Mouse (Mus musculus) megakaryocyte, embryonic 14.5 days (primary cell): ENCODE data around the gene Grap.

Experiments used
- FLI1 ChIP-seq: IDR thresholded peaks from 2 replicates; pipeline ENCODE4 v1.6.1; 2012; ENCODE audit warnings: low read length, inconsistent platforms, mixed read lengths
- GATA1 ChIP-seq: IDR thresholded peaks from 3 replicates; pipeline ENCODE4 v1.6.1; 2012; ENCODE audit warnings: mixed read lengths, low read length, inconsistent platforms, borderline replicate concordance

DNA sequence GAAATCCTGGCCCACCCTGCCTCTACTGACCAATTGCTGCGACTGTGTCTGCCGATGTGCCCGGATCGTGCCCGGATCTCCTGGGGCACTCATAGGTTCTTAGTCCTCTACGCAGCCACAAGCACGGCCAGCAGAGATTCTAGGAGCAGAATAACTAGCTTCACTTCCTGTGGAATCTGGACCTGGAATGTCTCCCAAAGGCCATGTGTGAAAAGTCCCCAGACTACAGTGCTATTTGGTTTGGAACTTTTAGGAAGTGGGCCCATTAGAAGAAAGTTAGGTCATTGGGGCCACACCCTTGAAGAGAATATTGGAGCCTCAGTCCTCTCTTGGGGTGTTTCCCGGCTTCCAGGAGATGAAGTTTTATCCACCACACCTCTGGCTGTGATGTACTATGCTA is 34.9 kb upstream of the Grap start:
- TF ChIP-seq GATA1 (no peak), FLI1 (no peak)
